Mouse (Mus musculus): ENCODE data around the gene Olfr624.
"Not testable (repeated sequence)": the region's sequence is repeated elsewhere in the genome, so short reads cannot be mapped to it uniquely, and the experiment has no call there.

Gene Olfr624

GRCm38 (mm10) chr7:103671091-103671490 lies at the start of gene Olfr624:
TSS of gene Olfr624 (minus strand) at chr7:103671191.
- DNase-seq = no peak

- DNase-seq = not testable (repeated sequence)
Observed at GRCm38 (mm10) chr7:103716398-103716797, 45.4 kb upstream of the Olfr624 start.

- no peak for DNase-seq
Observed at GRCm38 (mm10) chr7:103714371-103714770, 43.4 kb upstream of the Olfr624 start, which contains the start of gene Olfr243. TSS of gene Olfr243 (plus strand) at chr7:103714671.

GRCm38 (mm10) chr7:103712024-103712423 lies 41.0 kb upstream of the Olfr624 start:
- DNase-seq = peak in 1 of 2 experiments; percentile 3

GRCm38 (mm10) chr7:103699469-103699868 lies 28.5 kb upstream of the Olfr624 start:
- no peak for DNase-seq

- no peak for DNase-seq
Observed at GRCm38 (mm10) chr7:103682420-103682819, 11.4 kb upstream of the Olfr624 start, which contains the start of gene Olfr625-ps1. TSS of gene Olfr625-ps1 (plus strand) at chr7:103682720.

- no peak for DNase-seq
Observed at GRCm38 (mm10) chr7:103663598-103663997, 7.4 kb downstream of the Olfr624 start, which contains the start of gene Olfr623. TSS of gene Olfr623 (minus strand) at chr7:103663698.

GRCm38 (mm10) chr7:103644070-103644469 lies 26.9 kb downstream of the Olfr624 start:
- no peak for DNase-seq

GRCm38 (mm10) chr7:103642602-103643001 lies 28.4 kb downstream of the Olfr624 start, which contains the start of gene Olfr622:
TSS of gene Olfr622 (minus strand) at chr7:103642702.
- no peak for DNase-seq

- no peak for DNase-seq
Observed at GRCm38 (mm10) chr7:103636795-103637194, 34.2 kb downstream of the Olfr624 start.

Data from kidney, postnatal 36 days (tissue).